Mouse (Mus musculus) central nervous system, embryonic 14 days (tissue): Measurements from ENCODE around the gene Inafm1. TPM values are rescaled to one million over a fixed set of nuclear protein-coding genes. Genes with fewer than 3 reads are reported as not detected.

Experiments
- polyA plus RNA-seq: library from polyadenylated mRNA; depleted of rRNA; stranded (reverse); fragments of >200 nt; gene quantifications from 2 replicates; pipeline ENCODE4 v1.2.3, GENCODE M21; 2012; rRNA removed

Gene Inafm1
- polyA plus RNA-seq, result 42.2 and 54.9 TPM in 2 replicates

GRCm38 (mm10) chr7:16273081-16273765, at the start of gene Inafm1:
Inafm1 (minus strand) TSS chr7:16273617.

GRCm38 (mm10) chr7:16308093-16308492, 34.7 kb upstream of the Inafm1 start, which contains the start of gene Bbc3:
Bbc3 (plus strand) TSS chr7:16308393.

GRCm38 (mm10) chr7:16286026-16286961, 12.9 kb upstream of the Inafm1 start, which contains the start of gene Ccdc9:
Ccdc9 (minus strand) TSS chr7:16286795.

GRCm38 (mm10) chr7:16259110-16259590, 14.3 kb downstream of the Inafm1 start, which contains the start of gene C5ar1:
C5ar1 (minus strand) TSS chr7:16259540.

GRCm38 (mm10) chr7:16244067-16244466, 29.4 kb downstream of the Inafm1 start, which contains the start of gene C5ar2:
C5ar2 (minus strand) TSS chr7:16244154.

Other genes starting within 250 kb of the Inafm1 start
- gene Bicra, start 225.7 kb downstream of the Inafm1 start, polyA plus RNA-seq, result 17.0 and 19.5 TPM in 2 replicates
- gene Zfp541, start 211.8 kb downstream of the Inafm1 start, polyA plus RNA-seq, result 0.11 and 0.13 TPM in 2 replicates
- 164 and 176 TPM in 2 replicates for gene Napa, start 175.2 kb downstream of the Inafm1 start, polyA plus RNA-seq
- 38.6 and 42.9 TPM in 2 replicates for gene Kptn, start 153.7 kb downstream of the Inafm1 start, polyA plus RNA-seq
- 24.7 and 26.2 TPM in 2 replicates for gene Slc8a2, start 143.8 kb downstream of the Inafm1 start, polyA plus RNA-seq
- gene Meis3, start 98.5 kb downstream of the Inafm1 start, polyA plus RNA-seq, result 189 and 199 TPM in 2 replicates
- 16.8 and 17.2 TPM in 2 replicates for gene Dhx34, start 51.6 kb downstream of the Inafm1 start, polyA plus RNA-seq
- 0.05 and 0.08 TPM in 2 replicates for gene C5ar2, start 29.5 kb downstream of the Inafm1 start, polyA plus RNA-seq
- 2.7 and 3.3 TPM in 2 replicates for gene C5ar1, start 14.1 kb downstream of the Inafm1 start, polyA plus RNA-seq
- 65.9 and 81.5 TPM in 2 replicates for gene Ccdc9, start 13.2 kb upstream of the Inafm1 start, polyA plus RNA-seq
- 22.1 TPM in 2 replicates for gene Bbc3, start 34.8 kb upstream of the Inafm1 start, polyA plus RNA-seq
- 174 and 178 TPM in 2 replicates for gene Sae1, start 114.2 kb upstream of the Inafm1 start, polyA plus RNA-seq
- gene Zc3h4, start 127.3 kb upstream of the Inafm1 start, polyA plus RNA-seq, result 59.9 and 65.2 TPM in 2 replicates
- gene Tmem160, start 179.2 kb upstream of the Inafm1 start, polyA plus RNA-seq, result 46.0 and 51.3 TPM in 2 replicates
- gene Npas1, start 204.1 kb upstream of the Inafm1 start, polyA plus RNA-seq, result 3.0 and 3.2 TPM in 2 replicates